Mouse (Mus musculus) E14TG2a.4 (cell line): ENCODE data around the gene Rnft2.

ENCODE experiments used
- H3K27me3 ChIP-seq: 2 replicates; pipeline ENCODE4 v1.6.1; 2014; ENCODE audit warnings: low read length, control low read depth; ENCODE audit not compliant: insufficient read depth
- H3K36me3 ChIP-seq: 2 replicates; pipeline ENCODE4 v1.6.1; 2014; ENCODE audit warnings: low read length, control low read depth; ENCODE audit not compliant: insufficient read depth
- H3K4me1 ChIP-seq: replicated peaks from 2 replicates; pipeline ENCODE4 v1.6.1; 2014; ENCODE audit warnings: low read depth, low read length, control low read depth
- H3K4me3 ChIP-seq: replicated peaks from 2 replicates; pipeline ENCODE4 v1.5.1; 2014; ENCODE audit warnings: mild to moderate bottlenecking, low read length
- H3K9me3 ChIP-seq: 2 replicates; pipeline ENCODE4 v1.6.1; 2014; ENCODE audit warnings: low read length, control low read depth
- CTCF ChIP-seq: conservative IDR thresholded peaks from 2 replicates; pipeline ENCODE4 v1.5.1; 2014; ENCODE audit warnings: low read length
- NANOG ChIP-seq: IDR thresholded peaks from 2 replicates; pipeline ENCODE4 v1.6.1; 2014; ENCODE audit warnings: borderline replicate concordance, low read length, mixed read lengths
- POU5F1 ChIP-seq: IDR thresholded peaks from 2 replicates; pipeline ENCODE4 v1.6.1; 2014; ENCODE audit warnings: low read length, borderline replicate concordance

Gene Rnft2

DNA sequence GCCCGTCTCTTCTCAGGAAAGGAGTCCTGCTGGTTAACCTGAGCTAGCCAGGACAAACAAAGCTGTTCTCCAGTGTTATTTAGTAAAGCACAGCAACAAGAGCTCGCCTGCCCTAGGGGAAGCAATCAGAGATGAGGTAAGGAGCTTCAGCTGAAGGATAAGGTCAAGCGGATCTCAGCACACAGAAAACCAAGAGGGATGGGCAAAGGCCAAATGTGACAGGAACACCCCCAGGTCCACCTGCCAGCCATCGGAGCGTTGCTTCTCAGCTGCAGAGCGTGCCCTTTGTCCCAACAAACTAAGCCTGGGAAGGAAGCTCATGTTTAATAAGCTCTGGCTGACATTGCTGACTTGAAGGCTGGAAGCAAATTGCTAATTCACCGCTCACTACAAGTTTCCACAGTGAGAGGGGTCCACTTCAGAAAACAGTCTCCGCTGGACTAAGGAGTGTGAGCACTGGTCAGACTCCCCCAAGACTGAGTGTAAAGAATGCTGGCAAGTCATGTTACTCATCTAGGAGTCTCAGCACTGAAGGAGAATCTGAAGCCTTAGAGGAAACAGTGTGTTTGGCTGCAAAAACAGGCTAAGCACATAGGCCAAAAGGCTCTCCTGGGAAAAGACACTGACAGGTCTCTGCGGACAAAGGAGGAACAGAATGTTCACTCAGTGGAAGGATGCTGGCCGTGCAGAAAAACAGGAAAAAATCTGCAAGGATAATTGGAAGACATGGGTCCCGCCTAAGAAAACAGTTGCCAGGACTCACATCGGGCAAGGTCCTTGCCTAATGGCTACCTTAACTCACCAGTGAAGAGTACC lies 101.5 kb downstream of the Rnft2 start:
- peaks cover 66% of the 10 kb centered on the region for H3K36me3 ChIP-seq
- H3K4me1 ChIP-seq = peaks cover 20% of the 10 kb centered on the region
- TF ChIP-seq POU5F1 (no peak), NANOG (no peak), CTCF (no peak)
- H3K27me3 ChIP-seq = no peaks in the 10 kb centered on the region
- H3K9me3 ChIP-seq = no peaks in the 10 kb centered on the region
- no peak overlapping the region for H3K4me3 ChIP-seq

DNA sequence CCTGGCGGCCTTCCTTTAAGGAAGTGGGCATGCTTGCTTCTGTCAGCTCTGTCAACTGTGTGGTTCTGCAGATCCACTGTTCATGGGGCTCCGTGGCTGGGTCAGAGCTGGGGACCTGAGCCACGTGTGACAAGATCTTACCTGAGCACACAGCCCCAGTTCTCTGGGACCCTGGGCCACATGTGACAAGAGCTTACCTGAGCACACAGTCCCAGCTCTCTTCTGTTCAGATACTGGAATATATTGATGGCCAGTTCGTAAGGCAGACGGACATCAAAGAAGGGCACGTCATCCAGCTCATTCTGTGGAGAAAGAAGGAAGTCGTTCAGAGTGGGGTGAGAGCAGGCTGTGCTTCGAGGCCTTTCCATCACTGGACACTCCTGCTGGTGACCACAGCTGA lies 102.4 kb downstream of the Rnft2 start:
- H3K36me3 ChIP-seq = peaks cover 74% of the 10 kb centered on the region
- H3K9me3 ChIP-seq = no peaks in the 10 kb centered on the region
- TF ChIP-seq CTCF (no peak), NANOG (no peak), POU5F1 (no peak)
- H3K4me3 ChIP-seq = no peak overlapping the region
- peaks cover 14% of the 10 kb centered on the region for H3K4me1 ChIP-seq
- H3K27me3 ChIP-seq = no peaks in the 10 kb centered on the region
